In the genomic region with DNA sequence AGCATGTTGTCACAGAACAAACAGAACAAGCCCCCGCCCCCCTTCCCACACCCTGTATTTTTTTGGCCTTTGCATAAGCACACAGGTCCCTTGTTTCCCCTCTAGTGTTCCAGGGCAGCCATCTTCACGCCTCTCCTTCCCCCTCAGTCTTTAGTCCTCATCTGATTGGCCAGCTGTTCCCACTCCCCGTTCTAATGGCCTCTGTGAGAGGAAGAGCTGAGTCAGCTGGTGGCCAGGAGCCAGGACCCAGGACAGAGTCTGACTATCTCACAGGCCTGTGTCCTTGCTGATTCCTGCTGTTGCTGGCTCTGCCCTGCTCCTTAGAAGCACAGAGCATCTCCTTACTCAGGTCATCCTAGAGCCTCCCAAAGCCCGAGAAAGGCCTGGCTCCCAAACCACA, we compare ENCODE assay signal across 8 mouse cellular contexts. TPM values are rescaled to one million over a fixed set of nuclear protein-coding genes. Genes with fewer than 3 reads are reported as not detected.
A peak's percentile ranks its signal among the peaks of the same experiment; 100 is the strongest.
DNase-seq lines count a peak whose midpoint lies in the region; ATAC-seq and TF ChIP-seq lines count a peak whose summit lies in the region.

No protein-coding gene starts in this region.

- ATAC-seq in forebrain, embryonic 13.5 days = 0 out of 2 replicates have a peak, but pooled peaks have one; percentile 21
- no peak for ATAC-seq in forebrain, embryonic 11.5 days (replicated peaks; ENCODE audit: low FRiP score)
- ATAC-seq in forebrain, embryonic 16.5 days = peak; percentile 50
- ATAC-seq in intestine, embryonic 15.5 days = peak; percentile 76
- ATAC-seq in liver, embryonic 16.5 days (ENCODE audit: low read depth) = peak; percentile 78

- H3K9me3 ChIP-seq in forebrain, embryonic 13.5 days (replicated peaks) = no peaks in the 10 kb centered on the region
- no peaks in the 10 kb centered on the region for H3K9me3 ChIP-seq in forebrain, embryonic 11.5 days (ENCODE audit: control insufficient read depth, low read length)
- H3K9me3 ChIP-seq in CH12.LX (replicated peaks; ENCODE audit: low read length) = no peaks in the 10 kb centered on the region
- no peaks in the 10 kb centered on the region for H3K9me3 ChIP-seq in forebrain, embryonic 16.5 days (ENCODE audit: control insufficient read depth, low read length)
- H3K9me3 ChIP-seq in intestine, embryonic 15.5 days = no peaks in the 10 kb centered on the region
- no peaks in the 10 kb centered on the region for H3K9me3 ChIP-seq in liver, embryonic 16.5 days (replicated peaks; ENCODE audit: control insufficient read depth, low read length)

- H3K79me2 ChIP-seq in CH12.LX (replicated peaks; ENCODE audit: control insufficient read depth, extremely low read depth, insufficient read depth, poor library complexity, severe bottlenecking) = no peaks in the 10 kb centered on the region

- H3K9ac ChIP-seq in forebrain, embryonic 13.5 days = no peak overlapping the region
- no peak overlapping the region for H3K9ac ChIP-seq in forebrain, embryonic 11.5 days (ENCODE audit: low read length)
- H3K9ac ChIP-seq in CH12.LX (ENCODE audit: insufficient read depth, low read depth) = no peak overlapping the region
- no peak overlapping the region for H3K9ac ChIP-seq in forebrain, embryonic 16.5 days (replicated peaks; ENCODE audit: low read depth, low read length)
- no peak overlapping the region for H3K9ac ChIP-seq in intestine, embryonic 15.5 days
- H3K9ac ChIP-seq in liver, embryonic 16.5 days (ENCODE audit: low read depth, low read length) = no peak overlapping the region

- peaks cover 9% of the 10 kb centered on the region; the same call in 1 of the 2 replicates for H3K4me1 ChIP-seq in forebrain, embryonic 13.5 days
- H3K4me1 ChIP-seq in forebrain, embryonic 11.5 days (replicated peaks; ENCODE audit: control insufficient read depth, insufficient read depth, low read length) = peaks cover 5% of the 10 kb centered on the region; the same call in 1 of the 2 replicates
- H3K4me1 ChIP-seq in CH12.LX (ENCODE audit: control insufficient read depth in 1 of 2, insufficient read depth in 2 of 2) = peaks cover 0 to 6% of the 10 kb centered on the region in 2 experiments; a peak in 2 of 4 replicates
- no peaks in the 10 kb centered on the region for H3K4me1 ChIP-seq in forebrain, embryonic 16.5 days (replicated peaks; ENCODE audit: control insufficient read depth, insufficient read depth, low read length)
- peaks cover 15% of the 10 kb centered on the region for H3K4me1 ChIP-seq in intestine, embryonic 15.5 days (replicated peaks)
- peaks cover 2% of the 10 kb centered on the region for H3K4me1 ChIP-seq in liver, embryonic 16.5 days (ENCODE audit: control insufficient read depth, low read depth, low read length)

- dilution Hi-C loops in CH12.LX (cut with MboI; ENCODE audit: extremely low pct_ligation_motif_present, extremely low pct_unique_long_range_greater_than_20kb, low sequenced_read_pairs) = no loop called here

- DNase-seq in forebrain, embryonic 11.5 days (ENCODE audit: low spot score) = no peak
- no peak for DNase-seq in CH12.LX (ENCODE audit: extremely low read depth)
- peak; percentile 69 for DNase-seq in yolk sac, embryonic 10.5 days (ENCODE audit: low spot score)
- no peak for DNase-seq in B cell, adult 2 months

- no peaks in the 10 kb centered on the region for H3K27me3 ChIP-seq in forebrain, embryonic 13.5 days
- no peaks in the 10 kb centered on the region; the same call in 1 of the 2 replicates for H3K27me3 ChIP-seq in forebrain, embryonic 11.5 days (ENCODE audit: control insufficient read depth, insufficient read depth, low read length)
- no peaks in the 10 kb centered on the region for H3K27me3 ChIP-seq in CH12.LX (replicated peaks)
- no peaks in the 10 kb centered on the region for H3K27me3 ChIP-seq in forebrain, embryonic 16.5 days (replicated peaks; ENCODE audit: control insufficient read depth, insufficient read depth, low read length)
- no peaks in the 10 kb centered on the region for H3K27me3 ChIP-seq in intestine, embryonic 15.5 days (replicated peaks)
- H3K27me3 ChIP-seq in liver, embryonic 16.5 days (ENCODE audit: control insufficient read depth, insufficient read depth, low read depth, low read length) = no peaks in the 10 kb centered on the region

- TF ChIP-seq CTCF in CH12.LX (conservative IDR thresholded peaks at IDR 0.05 in 1 of 2, IDR thresholded peaks at IDR 0.05 in 1 of 2; ENCODE audit: low read depth in 2 of 2, low read length in 2 of 2) = no peak

- TF ChIP-seq POLR2A in CH12.LX (IDR thresholded peaks at IDR 0.05; ENCODE audit: low read depth, low read length) = no peak

- in situ Hi-C loops in CH12.LX (cut with MboI; ENCODE audit: low pct_ligation_motif_present, low pct_unique_long_range_greater_than_20kb, low sequenced_read_pairs) = no loop called here

- H3K4me2 ChIP-seq in forebrain, embryonic 13.5 days = no peak overlapping the region
- H3K4me2 ChIP-seq in forebrain, embryonic 11.5 days (ENCODE audit: low read depth, low read length, severe bottlenecking) = no peak overlapping the region
- H3K4me2 ChIP-seq in CH12.LX (ENCODE audit: insufficient read depth, low read depth, poor library complexity, severe bottlenecking) = no peak overlapping the region
- no peak overlapping the region for H3K4me2 ChIP-seq in forebrain, embryonic 16.5 days (ENCODE audit: low read length)
- H3K4me2 ChIP-seq in intestine, embryonic 15.5 days (replicated peaks) = no peak overlapping the region
- H3K4me2 ChIP-seq in liver, embryonic 16.5 days (ENCODE audit: low read depth, low read length) = no peak overlapping the region

- H3K4me3 ChIP-seq in forebrain, embryonic 13.5 days = no peak overlapping the region
- no peak overlapping the region for H3K4me3 ChIP-seq in forebrain, embryonic 11.5 days (ENCODE audit: low read depth, low read length)
- no peak overlapping the region for H3K4me3 ChIP-seq in CH12.LX (replicated peaks in 1 of 3; ENCODE audit: low read depth in 2 of 3, low read length in 2 of 3, poor library complexity in 1 of 3)
- H3K4me3 ChIP-seq in forebrain, embryonic 16.5 days (replicated peaks; ENCODE audit: low read length) = no peak overlapping the region
- no peak overlapping the region for H3K4me3 ChIP-seq in intestine, embryonic 15.5 days (replicated peaks)
- H3K4me3 ChIP-seq in liver, embryonic 16.5 days (ENCODE audit: low read depth, low read length) = no peak overlapping the region

- no peaks in the 10 kb centered on the region for H3K36me3 ChIP-seq in forebrain, embryonic 13.5 days (ENCODE audit: poor library complexity, severe bottlenecking)
- no peaks in the 10 kb centered on the region for H3K36me3 ChIP-seq in forebrain, embryonic 11.5 days (ENCODE audit: control insufficient read depth, insufficient read depth, low read length)
- H3K36me3 ChIP-seq in CH12.LX (replicated peaks in 1 of 2; ENCODE audit: control insufficient read depth in 1 of 2, insufficient read depth in 1 of 2, low read length in 1 of 2) = no peaks in the 10 kb centered on the region
- H3K36me3 ChIP-seq in forebrain, embryonic 16.5 days (ENCODE audit: control insufficient read depth, insufficient read depth) = no peaks in the 10 kb centered on the region
- no peaks in the 10 kb centered on the region for H3K36me3 ChIP-seq in intestine, embryonic 15.5 days
- no peaks in the 10 kb centered on the region for H3K36me3 ChIP-seq in liver, embryonic 16.5 days (ENCODE audit: control insufficient read depth, insufficient read depth)

- TF ChIP-seq RAD21 in CH12.LX (IDR thresholded peaks at IDR 0.05; ENCODE audit: low read depth, low read length) = no peak

- no peak overlapping the region for H3K27ac ChIP-seq in forebrain, embryonic 13.5 days
- no peak overlapping the region for H3K27ac ChIP-seq in forebrain, embryonic 11.5 days (ENCODE audit: low read depth, low read length)
- H3K27ac ChIP-seq in CH12.LX (ENCODE audit: insufficient read depth, low read depth) = no peak overlapping the region
- no peak overlapping the region for H3K27ac ChIP-seq in forebrain, embryonic 16.5 days (ENCODE audit: low read length)
- H3K27ac ChIP-seq in intestine, embryonic 15.5 days = no peak overlapping the region
- H3K27ac ChIP-seq in liver, embryonic 16.5 days (ENCODE audit: low read length) = peak overlapping the region; percentile 58

- WGBS in forebrain, embryonic 13.5 days = 63% methylated on average over 4 of the region's 4 CpGs
- WGBS in forebrain, embryonic 11.5 days = 77% methylated on average over 4 of the region's 4 CpGs
- 54% methylated on average over 4 of the region's 4 CpGs for WGBS in forebrain, embryonic 16.5 days
- 49% methylated on average over 4 of the region's 4 CpGs for WGBS in intestine, embryonic 15.5 days
- WGBS in liver, embryonic 16.5 days (ENCODE audit: insufficient replicate concordance) = 36% methylated on average over 4 of the region's 4 CpGs

- TF ChIP-seq EP300 in CH12.LX (IDR thresholded peaks at IDR 0.05; ENCODE audit: low read length) = no peak

TF ChIP-seq in CH12.LX, 34 proteins besides CTCF, POLR2A, EP300 and RAD21:
- no peak for TF ChIP-seq MAX (IDR thresholded peaks at IDR 0.05; ENCODE audit: low read length)
- peak; percentile 34; the same call in 1 of the 2 replicates for TF ChIP-seq MAFK (IDR thresholded peaks at IDR 0.05; ENCODE audit: insufficient replicate concordance, low read length)

RNA-seq across cellular contexts. Expression of a gene that starts 13.3 kb away (rescaled TPM):
- polyA plus RNA-seq in forebrain, embryonic 13.5 days (2015; fragmentation: Nextera tagmentation; extraction: Ambion mirVana) = 20.9 and 25.5 TPM in 2 replicates
- 15.7 and 18.0 TPM in 2 replicates for polyA plus RNA-seq in forebrain, embryonic 11.5 days (2014; fragmentation: Nextera tagmentation; extraction: Ambion mirVana)
- total RNA-seq in CH12.LX (2012; rRNA removed) (22.1 and 26.8 TPM in 2 replicates), CH12.LX (2014; rRNA removed) (7.9 and 10.2 TPM in 2 replicates)
- polyA plus RNA-seq in CH12.LX (2012; ENCODE audit: insufficient read length, low read depth) = 56.3 and 61.3 TPM in 2 replicates
- 27.1 and 35.5 TPM in 2 replicates for polyA plus RNA-seq in forebrain, embryonic 16.5 days (2015; fragmentation: Nextera tagmentation; extraction: Ambion mirVana)
- 6.7 and 7.7 TPM in 2 replicates for polyA plus RNA-seq in intestine, embryonic 15.5 days (2015; fragmentation: Nextera tagmentation; extraction: Ambion mirVana)
- polyA plus RNA-seq in liver, embryonic 16.5 days (2015; fragmentation: Nextera tagmentation; extraction: Ambion mirVana) = 9.2 and 9.3 TPM in 2 replicates

RNA-seq across cellular contexts. Expression of a gene that starts 39.4 kb away (rescaled TPM):
- polyA plus RNA-seq in forebrain, embryonic 13.5 days (2015; fragmentation: Nextera tagmentation; extraction: Ambion mirVana) = 9.5 and 11.3 TPM in 2 replicates
- polyA plus RNA-seq in forebrain, embryonic 11.5 days (2014; fragmentation: Nextera tagmentation; extraction: Ambion mirVana) = 8.7 and 9.0 TPM in 2 replicates
- total RNA-seq in CH12.LX (2012; rRNA removed) = 3.3 TPM in 2 replicates
- 2.6 and 2.8 TPM in 2 replicates for total RNA-seq in CH12.LX (2014; rRNA removed)
- polyA plus RNA-seq in CH12.LX (2012; ENCODE audit: insufficient read length, low read depth) = 3.2 and 3.9 TPM in 2 replicates
- 15.9 and 16.1 TPM in 2 replicates for polyA plus RNA-seq in forebrain, embryonic 16.5 days (2015; fragmentation: Nextera tagmentation; extraction: Ambion mirVana)
- polyA plus RNA-seq in intestine, embryonic 15.5 days (2015; fragmentation: Nextera tagmentation; extraction: Ambion mirVana) = 13.6 and 13.7 TPM in 2 replicates
- polyA plus RNA-seq in liver, embryonic 16.5 days (2015; fragmentation: Nextera tagmentation; extraction: Ambion mirVana) = 5.7 and 7.8 TPM in 2 replicates
